In genomic region chr7:19468279-19468678, GRCm38 (mm10) we compare ENCODE assay signal across 14 mouse cellular contexts. TPM values are rescaled to one million over a fixed set of nuclear protein-coding genes. Genes with fewer than 3 reads are reported as not detected.
"Had no signal": no experiment of that assay in that cellular context is flagged by ENCODE, and none has a peak within 500 bp of the region (broad histone marks: within the 10 kb centered on the region; RNA-seq: fewer than 3 reads in every experiment).

No protein-coding gene starts in this region.

- ATAC-seq: intestine, embryonic 15.5 days; midbrain, embryonic 16.5 days had no signal

- H3K36me3 ChIP-seq: intestine, embryonic 15.5 days; limb, embryonic 10.5 days; liver, embryonic 15.5 days; midbrain, embryonic 12.5 days had no signal

- H3K9me3 ChIP-seq: intestine, embryonic 15.5 days; limb, embryonic 10.5 days; liver, embryonic 15.5 days; midbrain, embryonic 12.5 days had no signal

- DNase-seq: lung, embryonic 14.5 days; lung, postnatal 10 days; lung, postnatal 4 days; thymus, adult 2 months; thymus, postnatal 25 days had no signal

- H3K4me2 ChIP-seq: intestine, embryonic 15.5 days; liver, embryonic 15.5 days; lung, embryonic 14.5 days; midbrain, embryonic 12.5 days had no signal

- H3K27ac ChIP-seq: intestine, embryonic 15.5 days; kidney, postnatal 0 days; left cerebral cortex, adult 2 months; limb, embryonic 10.5 days; liver, embryonic 15.5 days; midbrain, embryonic 12.5 days had no signal

- H3K4me3 ChIP-seq: intestine, embryonic 15.5 days; left cerebral cortex, adult 2 months; limb, embryonic 10.5 days; liver, embryonic 15.5 days; midbrain, embryonic 12.5 days had no signal

- H3K4me1 ChIP-seq: midbrain, embryonic 12.5 days had no signal

- H3K9ac ChIP-seq: intestine, embryonic 15.5 days; liver, embryonic 15.5 days; lung, embryonic 14.5 days; midbrain, embryonic 12.5 days had no signal

RNA-seq across cellular contexts. Expression of gene Nkpd1, which starts 49.4 kb away (rescaled TPM):
- total RNA-seq: megakaryocyte-erythroid progenitor cell, adult 5-6 weeks had no signal
- polyA plus RNA-seq: kidney, postnatal 0 days; liver, embryonic 15.5 days; stomach, embryonic 14.5 days had no signal
